Mouse (Mus musculus): ENCODE results near the gene Fgfr2.

Gene Fgfr2

DNA sequence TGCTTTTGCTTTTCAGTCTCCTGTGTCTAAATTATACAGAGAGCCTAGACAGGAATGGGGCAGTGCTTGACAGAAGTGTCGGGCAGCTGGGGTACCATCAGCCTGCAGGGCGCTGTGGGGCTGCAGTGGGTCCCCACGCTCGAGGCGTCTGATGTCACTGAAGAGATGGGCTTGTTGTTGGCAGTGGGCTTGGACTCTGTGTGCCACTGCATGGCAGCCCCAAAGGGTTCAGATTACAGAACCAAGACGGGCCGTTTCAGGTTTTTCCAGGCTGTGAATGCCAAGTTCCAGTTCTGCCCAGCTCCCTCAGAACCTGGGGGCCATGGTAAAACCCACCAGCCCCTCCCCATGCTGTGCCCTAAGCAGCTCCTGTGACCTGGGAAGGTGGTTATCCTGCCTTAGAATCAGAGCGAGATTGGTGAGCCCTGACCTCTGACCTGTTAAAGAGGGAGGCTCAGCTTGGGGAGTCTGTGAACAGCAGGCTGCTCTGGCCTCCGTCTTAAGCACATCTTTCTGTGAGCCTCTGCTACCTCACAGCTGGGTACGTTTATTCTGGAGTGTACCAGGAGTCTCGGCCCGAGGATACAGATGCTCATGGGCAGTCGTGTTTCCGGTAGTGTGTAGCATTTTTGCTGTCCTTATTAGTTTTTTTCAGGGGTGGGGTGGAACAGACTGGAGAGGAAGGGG lies 465.6 kb downstream of the Fgfr2 start:
- no peak for DNase-seq (ENCODE audit: low spot score)

- peak; percentile 93 for DNase-seq (ENCODE audit: low spot score)
These were observed 466.6 kb downstream of the Fgfr2 start for GRCm38 (mm10) chr7:132656548-132656947.

DNA sequence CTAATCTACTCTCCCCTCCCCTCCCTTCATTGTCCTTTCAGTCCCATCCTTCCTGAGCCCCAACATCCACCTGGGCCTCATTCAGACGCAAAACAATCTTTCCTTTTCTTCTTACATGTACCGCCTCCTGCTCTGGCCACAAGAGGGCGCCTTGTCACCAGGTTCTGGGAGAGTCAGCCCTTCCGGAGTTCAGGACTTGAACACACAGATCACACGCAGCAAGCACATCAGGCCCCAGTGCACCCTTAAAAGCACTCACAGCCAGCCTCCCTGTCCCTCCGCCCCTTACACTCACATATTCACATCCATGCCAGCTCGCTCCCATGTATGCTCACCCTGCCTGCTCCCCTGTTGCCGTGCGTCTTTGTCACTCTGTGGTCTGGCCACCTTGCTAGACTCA lies 467.1 kb downstream of the Fgfr2 start:
- peak; percentile 90 for DNase-seq (ENCODE audit: low spot score)

- no peak for DNase-seq (ENCODE audit: low spot score)
These were observed 468.7 kb downstream of the Fgfr2 start for GRCm38 (mm10) chr7:132654412-132654811.

DNA sequence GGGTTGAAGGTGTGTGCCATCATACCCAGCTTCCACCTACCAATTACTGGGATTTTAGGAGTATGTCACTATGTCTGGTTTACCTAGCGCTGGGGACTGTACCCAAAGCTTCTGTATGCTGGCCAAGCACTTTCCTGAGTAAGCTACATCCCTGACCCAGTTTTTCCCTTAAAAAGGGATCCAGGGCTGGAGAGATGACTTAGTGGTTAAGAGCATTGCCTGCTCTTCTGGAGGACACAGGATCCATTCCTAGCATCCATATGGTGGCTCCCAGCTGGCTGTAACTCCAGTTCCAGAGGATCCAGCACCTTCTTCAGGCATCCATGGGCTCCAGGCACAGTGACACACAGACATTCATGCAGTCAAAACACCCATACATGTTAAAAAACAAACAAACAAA lies 476.6 kb downstream of the Fgfr2 start:
- DNase-seq (ENCODE audit: low spot score): no peak

- DNase-seq (ENCODE audit: low spot score): no peak
These were observed 478.4 kb downstream of the Fgfr2 start for GRCm38 (mm10) chr7:132644605-132645279.

DNA sequence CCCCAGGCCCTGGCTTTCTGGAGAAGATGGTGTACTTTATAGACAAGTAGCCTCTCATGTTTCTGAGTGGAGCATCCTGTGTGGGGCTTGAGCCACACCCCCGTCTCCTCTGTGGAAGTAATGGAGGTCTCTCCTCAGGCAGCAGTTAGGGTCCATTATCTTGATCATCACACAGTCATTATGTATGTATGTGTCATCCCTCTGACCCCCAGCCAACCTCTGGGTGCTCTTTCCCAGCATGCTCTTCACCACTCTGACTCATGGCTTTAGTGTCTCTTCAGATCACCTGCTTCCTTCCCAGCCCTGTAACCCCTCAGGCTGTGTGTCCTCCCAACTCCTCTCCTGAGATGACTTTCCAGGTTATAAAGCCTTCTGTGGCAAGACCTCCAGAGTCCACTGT lies 481.5 kb downstream of the Fgfr2 start:
- DNase-seq (ENCODE audit: low spot score): no peak

DNA sequence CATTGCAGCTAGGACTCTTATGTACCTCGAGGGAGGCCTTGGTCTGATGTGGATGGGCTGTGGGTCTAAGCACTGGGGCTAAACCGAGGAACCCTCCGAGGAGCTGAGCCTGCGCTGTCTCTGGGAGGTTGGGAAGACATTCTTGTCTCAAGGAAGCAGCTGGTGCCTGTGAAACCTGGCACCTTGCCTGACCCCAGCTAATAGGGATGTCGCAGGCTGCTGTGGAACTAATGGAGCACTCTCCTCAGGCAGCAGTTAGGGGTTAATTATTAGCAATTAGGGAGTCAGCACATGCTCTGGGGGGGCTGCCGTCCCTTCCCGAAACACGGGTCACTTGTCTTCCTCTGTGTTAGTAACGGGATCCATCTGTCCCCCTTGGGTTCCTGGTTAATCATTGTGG lies 482.2 kb downstream of the Fgfr2 start:
- no peak for DNase-seq (ENCODE audit: low spot score)

DNA sequence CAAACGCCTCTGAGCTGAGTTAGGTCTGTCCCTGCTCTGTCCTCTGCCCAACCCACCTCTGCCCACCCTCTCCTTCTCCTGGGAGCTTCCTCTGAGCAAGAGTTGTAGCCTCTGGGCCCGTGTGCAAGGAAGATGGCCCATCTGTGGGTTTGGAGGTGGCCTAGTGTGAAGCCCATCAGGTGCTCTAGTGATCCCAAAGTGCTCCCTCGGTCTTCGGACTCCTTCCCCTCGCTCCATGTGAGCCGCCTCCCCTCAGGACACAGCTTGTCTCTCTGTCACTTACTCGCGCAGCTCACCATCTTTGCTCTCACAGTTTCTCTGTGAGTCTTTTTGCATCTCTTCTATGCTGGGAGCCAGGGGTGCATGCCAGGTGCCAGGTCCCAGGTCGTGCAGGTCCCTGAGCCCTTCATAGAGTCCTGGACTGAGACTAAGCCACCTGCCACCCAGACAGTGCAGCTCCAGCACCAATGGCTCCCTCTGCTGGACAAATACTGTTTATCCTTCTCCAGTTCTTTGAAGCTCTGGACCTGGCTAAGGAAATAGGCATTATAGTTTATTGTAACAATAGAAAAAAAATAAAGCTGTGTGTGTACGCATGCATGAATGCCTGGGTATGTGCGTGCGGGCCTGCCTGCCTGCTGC lies 484.6 kb downstream of the Fgfr2 start:
- peak; percentile 76 for DNase-seq (ENCODE audit: low spot score)

DNA sequence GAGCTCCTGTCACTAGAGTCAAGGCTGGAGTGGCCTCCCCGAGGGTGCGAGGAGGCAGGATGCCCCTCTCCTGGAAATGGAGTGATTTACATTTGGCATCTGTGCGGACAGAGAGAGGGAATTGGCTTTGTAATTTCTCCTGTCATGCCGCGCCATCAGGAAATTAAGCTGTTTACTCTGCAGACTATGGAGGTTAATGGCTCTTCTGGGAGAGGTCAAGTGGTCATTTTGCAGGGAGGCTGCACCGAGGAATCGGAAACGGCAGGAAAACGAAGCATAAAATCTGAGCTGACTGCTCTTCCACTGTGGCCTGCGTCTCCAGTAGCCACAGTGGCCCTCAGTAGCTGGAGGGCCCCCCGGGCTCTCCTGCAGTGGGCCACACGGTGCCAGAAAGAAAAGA lies 485.9 kb downstream of the Fgfr2 start:
- peak; percentile 65 for DNase-seq (ENCODE audit: low spot score)

DNA sequence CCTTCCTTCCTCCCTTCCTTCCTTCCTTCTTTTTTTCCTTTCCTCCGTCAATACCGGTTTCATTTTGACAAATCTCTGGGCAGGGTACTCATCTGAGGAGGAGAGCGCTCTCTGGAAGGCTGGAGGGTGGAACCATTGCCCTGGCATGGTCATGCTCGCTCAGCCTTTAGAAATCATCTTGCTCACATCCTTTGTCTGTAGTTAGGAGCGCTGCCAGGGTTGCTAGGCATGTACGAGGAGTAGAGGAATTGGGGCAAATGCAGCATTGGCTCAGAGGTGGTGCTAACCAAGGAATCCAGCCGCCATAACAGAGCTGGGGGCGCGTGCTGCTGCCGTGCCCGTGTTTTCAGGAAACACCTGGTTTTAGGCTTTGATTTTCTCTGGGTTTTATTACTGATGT lies 491.8 kb downstream of the Fgfr2 start:
- no peak for DNase-seq (ENCODE audit: low spot score)

GRCm38 (mm10) chr7:132627448-132627847 lies 495.7 kb downstream of the Fgfr2 start:
- no peak for DNase-seq (ENCODE audit: low spot score)

GRCm38 (mm10) chr7:132626174-132626573 lies 497.0 kb downstream of the Fgfr2 start:
- DNase-seq (ENCODE audit: low spot score): no peak

GRCm38 (mm10) chr7:132624161-132624560 lies 499.0 kb downstream of the Fgfr2 start:
- no peak for DNase-seq (ENCODE audit: low spot score)

GRCm38 (mm10) chr7:132619975-132620918 lies 502.9 kb downstream of the Fgfr2 start:
- no peak for DNase-seq (ENCODE audit: low spot score)

DNA sequence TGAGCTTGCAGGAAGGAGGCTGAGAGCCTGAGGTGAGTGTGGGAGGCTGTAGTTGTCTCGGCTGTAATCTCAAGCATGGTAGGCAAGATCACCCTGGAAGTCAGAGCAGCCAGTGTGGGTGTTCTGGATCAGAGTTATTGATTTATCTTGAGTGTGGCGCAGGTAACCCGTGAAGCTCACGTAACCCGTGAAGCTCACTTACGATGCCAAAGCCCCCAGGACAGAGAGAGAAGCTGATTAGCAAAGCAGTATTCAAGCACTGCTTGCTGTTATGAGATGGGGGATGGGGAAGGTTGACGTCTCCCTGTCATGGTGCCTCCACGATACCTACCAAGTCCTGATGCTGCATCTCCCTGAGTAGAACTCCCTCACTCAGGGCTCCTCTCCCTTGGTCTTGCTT lies 503.6 kb downstream of the Fgfr2 start:
- no peak for DNase-seq (ENCODE audit: low spot score)

GRCm38 (mm10) chr7:132617021-132617564 lies 506.1 kb downstream of the Fgfr2 start:
- no peak for DNase-seq (ENCODE audit: low spot score)

- no peak for DNase-seq (ENCODE audit: low spot score)
These were observed 506.8 kb downstream of the Fgfr2 start for GRCm38 (mm10) chr7:132616391-132616790.

GRCm38 (mm10) chr7:132615346-132615745 lies 507.8 kb downstream of the Fgfr2 start:
- no peak for DNase-seq (ENCODE audit: low spot score)

- no peak for DNase-seq (ENCODE audit: low spot score)
These were observed 511.6 kb downstream of the Fgfr2 start for GRCm38 (mm10) chr7:132611530-132611929.

DNA sequence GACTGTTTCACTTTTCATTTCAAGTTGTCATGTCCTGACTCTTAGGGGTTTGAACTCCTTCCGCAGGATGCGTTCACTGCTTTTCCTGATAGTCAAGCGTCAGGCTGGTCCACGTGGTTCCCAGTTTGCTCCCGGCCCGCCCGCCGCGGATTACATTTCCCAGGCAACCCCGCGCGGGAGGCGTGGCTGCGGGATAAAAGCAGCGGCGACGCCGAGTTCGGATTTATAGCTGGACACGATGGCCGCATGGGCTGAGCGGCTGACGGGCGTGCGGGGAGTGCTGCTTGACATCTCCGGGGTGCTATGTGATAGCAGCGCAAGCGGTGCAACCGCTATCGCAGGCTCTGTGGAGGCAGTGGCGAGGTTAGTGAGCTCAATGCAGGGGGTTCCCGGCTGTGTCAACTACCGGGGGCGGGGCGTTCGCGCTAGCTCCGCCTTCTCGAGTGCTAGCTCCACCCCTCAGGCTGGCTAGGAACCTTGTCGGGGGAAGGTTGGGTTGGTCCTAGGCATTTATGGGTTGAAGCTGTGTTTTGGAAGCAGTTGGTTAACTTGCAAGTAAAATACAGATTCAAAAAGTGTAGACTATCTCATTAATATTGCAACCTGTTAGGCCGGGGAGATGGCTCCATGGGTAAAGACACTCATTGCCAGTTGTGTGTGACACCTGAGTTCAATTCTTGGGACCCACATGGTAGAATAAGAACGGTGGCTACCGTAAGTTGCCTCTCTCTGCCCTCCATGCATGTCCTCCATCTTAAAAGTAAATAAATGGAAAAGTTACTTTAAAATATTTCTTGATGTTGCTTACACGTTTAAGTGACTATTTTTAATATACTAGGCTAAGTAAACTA lies 512.5 kb downstream of the Fgfr2 start, which contains the start of gene Lhpp:
TSS of gene Lhpp (plus strand) at position 171 of the 851 bp plus-strand sequence.
- peak; percentile 78 for DNase-seq (ENCODE audit: low spot score)

Measured in lung, postnatal 25 days (tissue).